Comparison of ENCODE assay signal across 12 mouse cellular contexts in the genomic region with DNA sequence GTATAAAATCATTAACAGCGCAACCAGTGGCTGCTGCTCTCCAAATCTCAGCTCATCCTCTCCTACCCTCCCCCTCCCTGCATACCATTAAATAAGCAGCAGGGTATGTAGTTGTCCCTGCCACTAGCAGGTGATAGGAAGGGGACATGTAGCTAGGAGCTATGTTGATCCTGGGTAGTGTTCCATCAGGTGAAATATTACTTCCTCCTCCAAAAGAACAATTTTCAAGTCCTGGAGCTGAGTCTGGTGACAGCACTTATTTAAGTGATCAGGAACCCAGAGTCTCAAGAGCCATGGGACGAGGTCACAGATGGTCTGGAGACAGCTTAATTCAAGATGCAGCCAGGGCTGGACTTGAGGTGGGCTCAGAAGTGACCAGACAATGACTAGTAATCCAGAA. TPM values are rescaled to one million over a fixed set of nuclear protein-coding genes. Genes with fewer than 3 reads are reported as not detected.
A peak's percentile ranks its signal among the peaks of the same experiment; 100 is the strongest.
DNase-seq lines count a peak whose midpoint lies in the region; ATAC-seq lines count a peak whose summit lies in the region.
"Had no signal": no experiment of that assay in that cellular context is flagged by ENCODE, and none has a peak within 500 bp of the region (broad histone marks: within the 10 kb centered on the region; RNA-seq: fewer than 3 reads in every experiment).

No protein-coding gene starts in this region.

- H3K36me3 ChIP-seq in kidney, embryonic 14.5 days (ENCODE audit: control insufficient read depth, insufficient read depth, low read length): peaks cover 55% of the 10 kb centered on the region
- peaks cover 97% of the 10 kb centered on the region for H3K36me3 ChIP-seq in hindbrain, embryonic 10.5 days
- H3K36me3 ChIP-seq in neural tube, embryonic 15.5 days: peaks cover 63% of the 10 kb centered on the region

- H3K9me3 ChIP-seq in kidney, embryonic 14.5 days (ENCODE audit: control insufficient read depth, low read length): no peaks in the 10 kb centered on the region
- H3K9me3 ChIP-seq in hindbrain, embryonic 10.5 days: no peaks in the 10 kb centered on the region
- H3K9me3 ChIP-seq in neural tube, embryonic 15.5 days (replicated peaks): no peaks in the 10 kb centered on the region
- H3K9me3 ChIP-seq: heart, embryonic 15.5 days had no signal

- H3K27me3 ChIP-seq in kidney, embryonic 14.5 days (ENCODE audit: control insufficient read depth, insufficient read depth, low read length): no peaks in the 10 kb centered on the region
- no peaks in the 10 kb centered on the region for H3K27me3 ChIP-seq in hindbrain, embryonic 10.5 days (ENCODE audit: insufficient read depth, poor library complexity, severe bottlenecking)
- no peaks in the 10 kb centered on the region for H3K27me3 ChIP-seq in neural tube, embryonic 15.5 days (replicated peaks)
- H3K27me3 ChIP-seq: heart, embryonic 15.5 days had no signal

- H3K4me3 ChIP-seq in kidney, embryonic 14.5 days (ENCODE audit: low read length): no peak overlapping the region
- no peak overlapping the region for H3K4me3 ChIP-seq in hindbrain, embryonic 10.5 days
- no peak overlapping the region for H3K4me3 ChIP-seq in neural tube, embryonic 15.5 days (replicated peaks)
- H3K4me3 ChIP-seq: heart, embryonic 15.5 days had no signal

- no peak overlapping the region for H3K27ac ChIP-seq in kidney, embryonic 14.5 days (ENCODE audit: low read depth, low read length)
- H3K27ac ChIP-seq in hindbrain, embryonic 10.5 days: no peak overlapping the region
- no peak overlapping the region for H3K27ac ChIP-seq in neural tube, embryonic 15.5 days (replicated peaks)
- H3K27ac ChIP-seq: heart, embryonic 15.5 days; macrophage had no signal

- no peak overlapping the region for H3K4me2 ChIP-seq in kidney, embryonic 14.5 days (replicated peaks; ENCODE audit: low read depth, low read length)
- H3K4me2 ChIP-seq in neural tube, embryonic 15.5 days: no peak overlapping the region
- H3K4me2 ChIP-seq: heart, embryonic 15.5 days had no signal

- no peak overlapping the region for H3K9ac ChIP-seq in kidney, embryonic 14.5 days (ENCODE audit: low read depth, low read length)
- H3K9ac ChIP-seq in neural tube, embryonic 15.5 days (replicated peaks): no peak overlapping the region
- H3K9ac ChIP-seq: heart, embryonic 15.5 days had no signal

- no peak for ATAC-seq in kidney, embryonic 14.5 days (ENCODE audit: low FRiP score, low TSS enrichment)
- no peak for ATAC-seq in neural tube, embryonic 15.5 days (ENCODE audit: low FRiP score)

- 92% methylated on average over 2 of the region's 2 CpGs for WGBS in kidney, embryonic 14.5 days
- WGBS in hindbrain, embryonic 10.5 days: 94% methylated on average over 2 of the region's 2 CpGs
- 97% methylated on average over 2 of the region's 2 CpGs for WGBS in neural tube, embryonic 15.5 days

- no peaks in the 10 kb centered on the region for H3K4me1 ChIP-seq in kidney, embryonic 14.5 days (ENCODE audit: control insufficient read depth, insufficient read depth, low read length)
- no peaks in the 10 kb centered on the region for H3K4me1 ChIP-seq in hindbrain, embryonic 10.5 days (replicated peaks)
- no peaks in the 10 kb centered on the region for H3K4me1 ChIP-seq in neural tube, embryonic 15.5 days
- H3K4me1 ChIP-seq: heart, embryonic 15.5 days had no signal

- peak; percentile 100 for DNase-seq in kidney, adult 11 months
- peak; percentile 100 for DNase-seq in gastrocnemius, adult 18-20 months (ENCODE audit: low spot score)
- peak; percentile 100 for DNase-seq in layer of hippocampus, adult 18-20 months (ENCODE audit: low spot score in 2 of 2)
- peak; percentile 99 for DNase-seq in lung, postnatal 36 days
- DNase-seq in thymus, postnatal 25 days: peak; percentile 100
- no peak for DNase-seq in hindbrain, embryonic 10.5 days (ENCODE audit: low spot score)

RNA-seq across cellular contexts. Expression of gene Cox14, which starts 10.2 kb away (rescaled TPM):
- 184 and 218 TPM in 2 replicates for polyA plus RNA-seq in kidney, embryonic 14.5 days (2014; fragmentation: Nextera tagmentation; extraction: Ambion mirVana)
- total RNA-seq in gastrocnemius, adult 18-20 months (2021): 100 to 1,000 TPM; 139 to 156 TPM
- 100 to 1,000 TPM; 123 to 127 TPM for total RNA-seq in layer of hippocampus, adult 18-20 months (2021)
- polyA plus RNA-seq in hindbrain, embryonic 10.5 days (2016; fragmentation: Nextera tagmentation; extraction: Ambion mirVana): 152 and 174 TPM in 2 replicates
- polyA plus RNA-seq in neural tube, embryonic 15.5 days (2015; fragmentation: Nextera tagmentation; extraction: Ambion mirVana): 178 and 182 TPM in 2 replicates

RNA-seq across cellular contexts. Expression of gene Gpd1, which starts 18.3 kb away (rescaled TPM):
- polyA plus RNA-seq in kidney, embryonic 14.5 days (2014; fragmentation: Nextera tagmentation; extraction: Ambion mirVana): 2.0 and 3.1 TPM in 2 replicates
- 100 to 1,000 TPM; 366 to 449 TPM for total RNA-seq in gastrocnemius, adult 18-20 months (2021)
- total RNA-seq in layer of hippocampus, adult 18-20 months (2021): 100 to 1,000 TPM; 130 to 153 TPM
- 0.54 and 0.78 TPM in 2 replicates for polyA plus RNA-seq in hindbrain, embryonic 10.5 days (2016; fragmentation: Nextera tagmentation; extraction: Ambion mirVana)
- polyA plus RNA-seq in neural tube, embryonic 15.5 days (2015; fragmentation: Nextera tagmentation; extraction: Ambion mirVana): 4.5 and 5.2 TPM in 2 replicates

RNA-seq across cellular contexts. Expression of gene Gm17349, which starts 30.3 kb away (rescaled TPM):
- not detected in 2 replicates for polyA plus RNA-seq in kidney, embryonic 14.5 days (2014; fragmentation: Nextera tagmentation; extraction: Ambion mirVana)
- not detected for total RNA-seq in gastrocnemius, adult 18-20 months (2021)
- total RNA-seq in layer of hippocampus, adult 18-20 months (2021): 1 to 10 TPM; 5.0 to 8.7 TPM
- not detected in 2 replicates for polyA plus RNA-seq in hindbrain, embryonic 10.5 days (2016; fragmentation: Nextera tagmentation; extraction: Ambion mirVana)
- not detected in 2 replicates for polyA plus RNA-seq in neural tube, embryonic 15.5 days (2015; fragmentation: Nextera tagmentation; extraction: Ambion mirVana)
- polyA plus RNA-seq: brain, embryonic 14.5 days; heart, embryonic 15.5 days; macrophage; stomach, embryonic 14.5 days had no signal

RNA-seq across cellular contexts. Expression of gene Smarcd1, which starts 33.7 kb away (rescaled TPM):
- 54.3 and 74.2 TPM in 2 replicates for polyA plus RNA-seq in kidney, embryonic 14.5 days (2014; fragmentation: Nextera tagmentation; extraction: Ambion mirVana)
- 1 to 10 TPM; 5.8 to 7.4 TPM for total RNA-seq in gastrocnemius, adult 18-20 months (2021)
- total RNA-seq in layer of hippocampus, adult 18-20 months (2021): 100 to 1,000 TPM; 108 to 109 TPM
- polyA plus RNA-seq in hindbrain, embryonic 10.5 days (2016; fragmentation: Nextera tagmentation; extraction: Ambion mirVana): 101 and 118 TPM in 2 replicates
- polyA plus RNA-seq in neural tube, embryonic 15.5 days (2015; fragmentation: Nextera tagmentation; extraction: Ambion mirVana): 80.2 and 91.5 TPM in 2 replicates

RNA-seq across cellular contexts. Expression of gene Cers5, which starts 37.1 kb away (rescaled TPM):
- 74.9 and 87.7 TPM in 2 replicates for polyA plus RNA-seq in kidney, embryonic 14.5 days (2014; fragmentation: Nextera tagmentation; extraction: Ambion mirVana)
- total RNA-seq in gastrocnemius, adult 18-20 months (2021): 1 to 10 TPM; 2.9 to 6.2 TPM
- total RNA-seq in layer of hippocampus, adult 18-20 months (2021): 10 to 100 TPM; 26.4 to 29.7 TPM
- polyA plus RNA-seq in hindbrain, embryonic 10.5 days (2016; fragmentation: Nextera tagmentation; extraction: Ambion mirVana): 59.1 and 61.3 TPM in 2 replicates
- 82.2 and 92.1 TPM in 2 replicates for polyA plus RNA-seq in neural tube, embryonic 15.5 days (2015; fragmentation: Nextera tagmentation; extraction: Ambion mirVana)
